Mouse (Mus musculus): ENCODE results near the gene Scn7a. TPM values are rescaled to one million over a fixed set of nuclear protein-coding genes. Genes with fewer than 3 reads are reported as not detected.

The Scn7a gene
- total and polyA plus RNA-seq, 3 experiments, result 4.3 to 11.6 (median 9.9) TPM

GRCm38 (mm10) chr2:66780884-66781283, 3.8 kb downstream of the Scn7a start:
- no peaks in the 10 kb centered on the region for H3K36me3 ChIP-seq (ENCODE audit: control insufficient read depth, insufficient read depth, low read length)
- no peaks in the 10 kb centered on the region for H3K27me3 ChIP-seq (ENCODE audit: control insufficient read depth, insufficient read depth, low read length)
- peak; percentile 38 to 62 for DNase-seq
- WGBS, result 62% methylated on average over 2 of the region's 2 CpGs
- H3K4me1 ChIP-seq (ENCODE audit: control insufficient read depth, insufficient read depth, low read length), result peaks cover 2% of the 10 kb centered on the region; the same call in 1 of the 2 replicates
- H3K9ac ChIP-seq (ENCODE audit: low read depth, low read length), result no peak overlapping the region
- intact Hi-C loops (cut with DNase I), result no loop called here
- H3K79me2 ChIP-seq (replicated peaks; ENCODE audit: control insufficient read depth, insufficient read depth, low read length), result no peaks in the 10 kb centered on the region
- H3K27ac ChIP-seq, result peak overlapping the region; percentile 34
- TF ChIP-seq EP300 (IDR thresholded peaks at IDR 0.05; ENCODE audit: insufficient read depth, low read depth, low read length) (no peak), CTCF (IDR thresholded peaks at IDR 0.05) (no peak), POLR2A (IDR thresholded peaks at IDR 0.05; ENCODE audit: insufficient read depth, low read depth, low read length) (no peak)
- no peak overlapping the region for H3K4me3 ChIP-seq

- H3K4me1 ChIP-seq (ENCODE audit: control insufficient read depth, insufficient read depth, low read length), result peaks cover 3% of the 10 kb centered on the region
- no peaks in the 10 kb centered on the region for H3K79me2 ChIP-seq (replicated peaks; ENCODE audit: control insufficient read depth, insufficient read depth, low read length)
- WGBS, result 81% methylated on average over 2 of the region's 2 CpGs
- no peak overlapping the region for H3K27ac ChIP-seq
- intact Hi-C loops (cut with DNase I), result no loop called here
- no peaks in the 10 kb centered on the region for H3K27me3 ChIP-seq (ENCODE audit: control insufficient read depth, insufficient read depth, low read length)
- TF ChIP-seq POLR2A (IDR thresholded peaks at IDR 0.05; ENCODE audit: insufficient read depth, low read depth, low read length) (no peak), CTCF (IDR thresholded peaks at IDR 0.05) (no peak), EP300 (IDR thresholded peaks at IDR 0.05; ENCODE audit: insufficient read depth, low read depth, low read length) (no peak)
- H3K36me3 ChIP-seq (ENCODE audit: control insufficient read depth, insufficient read depth, low read length), result no peaks in the 10 kb centered on the region
- H3K9ac ChIP-seq (ENCODE audit: low read depth, low read length), result no peak overlapping the region
- no peak for DNase-seq
- H3K4me3 ChIP-seq, result no peak overlapping the region
Observed at GRCm38 (mm10) chr2:66767980-66768379, 16.7 kb downstream of the Scn7a start.

GRCm38 (mm10) chr2:66765170-66765569, 19.5 kb downstream of the Scn7a start:
- WGBS, result 8% methylated on average over 1 of the region's 1 CpGs
- Histone ChIP-seq H3K4me1 (ENCODE audit: control insufficient read depth, insufficient read depth, low read length) (no peaks in the 10 kb centered on the region), H3K27me3 (ENCODE audit: control insufficient read depth, insufficient read depth, low read length) (no peaks in the 10 kb centered on the region), H3K9ac (ENCODE audit: low read depth, low read length) (no peak overlapping the region), H3K79me2 (replicated peaks; ENCODE audit: control insufficient read depth, insufficient read depth, low read length) (no peaks in the 10 kb centered on the region), H3K36me3 (ENCODE audit: control insufficient read depth, insufficient read depth, low read length) (no peaks in the 10 kb centered on the region), H3K27ac (no peak overlapping the region), H3K4me3 (no peak overlapping the region)
- TF ChIP-seq CTCF (IDR thresholded peaks at IDR 0.05) (no peak), POLR2A (IDR thresholded peaks at IDR 0.05; ENCODE audit: insufficient read depth, low read depth, low read length) (no peak), EP300 (IDR thresholded peaks at IDR 0.05; ENCODE audit: insufficient read depth, low read depth, low read length) (no peak)
- DNase-seq, result no peak
- intact Hi-C loops (cut with DNase I), result no loop called here

- Histone ChIP-seq H3K4me1 (ENCODE audit: control insufficient read depth, insufficient read depth, low read length) (no peaks in the 10 kb centered on the region), H3K9ac (ENCODE audit: low read depth, low read length) (no peak overlapping the region), H3K27ac (no peak overlapping the region), H3K79me2 (replicated peaks; ENCODE audit: control insufficient read depth, insufficient read depth, low read length) (no peaks in the 10 kb centered on the region), H3K4me3 (no peak overlapping the region), H3K27me3 (ENCODE audit: control insufficient read depth, insufficient read depth, low read length) (no peaks in the 10 kb centered on the region), H3K36me3 (ENCODE audit: control insufficient read depth, insufficient read depth, low read length) (no peaks in the 10 kb centered on the region)
- TF ChIP-seq POLR2A (IDR thresholded peaks at IDR 0.05; ENCODE audit: insufficient read depth, low read depth, low read length), result no peak
- peak; percentile 75 for TF ChIP-seq CTCF (IDR thresholded peaks at IDR 0.05)
- no peak for TF ChIP-seq EP300 (IDR thresholded peaks at IDR 0.05; ENCODE audit: insufficient read depth, low read depth, low read length)
- DNase-seq, result no peak
- intact Hi-C loops (cut with DNase I), result loop anchor here (2.0 kb wide), 1 partner anchor 36 kb away; no protein-coding TSS in a partner anchor
Observed at GRCm38 (mm10) chr2:66762905-66763304, 21.8 kb downstream of the Scn7a start.

- Histone ChIP-seq H3K4me3 (no peak overlapping the region), H3K27me3 (ENCODE audit: control insufficient read depth, insufficient read depth, low read length) (no peaks in the 10 kb centered on the region), H3K4me1 (ENCODE audit: control insufficient read depth, insufficient read depth, low read length) (no peaks in the 10 kb centered on the region), H3K27ac (no peak overlapping the region), H3K9ac (ENCODE audit: low read depth, low read length) (no peak overlapping the region), H3K79me2 (replicated peaks; ENCODE audit: control insufficient read depth, insufficient read depth, low read length) (no peaks in the 10 kb centered on the region), H3K36me3 (ENCODE audit: control insufficient read depth, insufficient read depth, low read length) (no peaks in the 10 kb centered on the region)
- WGBS, result 90% methylated on average over 3 of the region's 3 CpGs
- intact Hi-C loops (cut with DNase I), result no loop called here
- DNase-seq, result no peak
- TF ChIP-seq EP300 (IDR thresholded peaks at IDR 0.05; ENCODE audit: insufficient read depth, low read depth, low read length) (no peak), CTCF (IDR thresholded peaks at IDR 0.05) (no peak), POLR2A (IDR thresholded peaks at IDR 0.05; ENCODE audit: insufficient read depth, low read depth, low read length) (no peak)
Observed at GRCm38 (mm10) chr2:66728002-66728401, 56.7 kb downstream of the Scn7a start.

GRCm38 (mm10) chr2:66727585-66727974, 57.1 kb downstream of the Scn7a start:
- intact Hi-C loops (cut with DNase I), result no loop called here
- H3K27ac ChIP-seq, result no peak overlapping the region
- TF ChIP-seq POLR2A (IDR thresholded peaks at IDR 0.05; ENCODE audit: insufficient read depth, low read depth, low read length), result no peak
- no peak for TF ChIP-seq EP300 (IDR thresholded peaks at IDR 0.05; ENCODE audit: insufficient read depth, low read depth, low read length)
- no peak for TF ChIP-seq CTCF (IDR thresholded peaks at IDR 0.05)
- no peaks in the 10 kb centered on the region for H3K27me3 ChIP-seq (ENCODE audit: control insufficient read depth, insufficient read depth, low read length)
- no peak for DNase-seq
- no peak overlapping the region for H3K4me3 ChIP-seq
- no peaks in the 10 kb centered on the region for H3K79me2 ChIP-seq (replicated peaks; ENCODE audit: control insufficient read depth, insufficient read depth, low read length)
- H3K4me1 ChIP-seq (ENCODE audit: control insufficient read depth, insufficient read depth, low read length), result no peaks in the 10 kb centered on the region
- H3K36me3 ChIP-seq (ENCODE audit: control insufficient read depth, insufficient read depth, low read length), result no peaks in the 10 kb centered on the region
- H3K9ac ChIP-seq (ENCODE audit: low read depth, low read length), result no peak overlapping the region

Measured in heart, adult 2 months (tissue).